ENCODE assay signal across 9 mouse cellular contexts in genomic region chr19:57007291-57007690, GRCm38 (mm10). TPM values are rescaled to one million over a fixed set of nuclear protein-coding genes. Genes with fewer than 3 reads are reported as not detected.
A peak's percentile ranks its signal among the peaks of the same experiment; 100 is the strongest.
DNase-seq lines count a peak whose midpoint lies in the region; ATAC-seq and TF ChIP-seq lines count a peak whose summit lies in the region.
"Had no signal": no experiment of that assay in that cellular context is flagged by ENCODE, and none has a peak within 500 bp of the region (broad histone marks: within the 10 kb centered on the region; RNA-seq: fewer than 3 reads in every experiment).

No protein-coding gene starts in this region.

- H3K36me3 ChIP-seq in forebrain, embryonic 15.5 days = no peaks in the 10 kb centered on the region
- H3K36me3 ChIP-seq in hindbrain, postnatal 0 days (ENCODE audit: insufficient read depth, low read length) = no peaks in the 10 kb centered on the region
- no peaks in the 10 kb centered on the region for H3K36me3 ChIP-seq in liver, embryonic 13.5 days

- peaks cover 22% of the 10 kb centered on the region for H3K4me1 ChIP-seq in forebrain, embryonic 15.5 days
- peaks cover 35% of the 10 kb centered on the region for H3K4me1 ChIP-seq in hindbrain, postnatal 0 days (ENCODE audit: insufficient read depth, low read length)
- H3K4me1 ChIP-seq in liver, embryonic 13.5 days (replicated peaks) = peaks cover 4% of the 10 kb centered on the region

- peak overlapping the region; percentile 82 for H3K4me2 ChIP-seq in forebrain, embryonic 15.5 days (replicated peaks)
- peak overlapping the region; percentile 89 for H3K4me2 ChIP-seq in hindbrain, postnatal 0 days (ENCODE audit: low read depth, low read length)
- H3K4me2 ChIP-seq in liver, embryonic 13.5 days = peak overlapping the region; percentile 58

- peak; percentile 31 for TF ChIP-seq CTCF in hindbrain, postnatal 0 days (IDR thresholded peaks at IDR 0.05; ENCODE audit: low read depth)

- peaks cover 21% of the 10 kb centered on the region; the same call in 1 of the 2 replicates for H3K27me3 ChIP-seq in forebrain, embryonic 15.5 days
- H3K27me3 ChIP-seq in hindbrain, postnatal 0 days (ENCODE audit: insufficient read depth, low read length) = peaks cover 18% of the 10 kb centered on the region
- peaks cover 36% of the 10 kb centered on the region for H3K27me3 ChIP-seq in liver, embryonic 13.5 days

- peak; percentile 69 to 86 for DNase-seq in adrenal gland, adult (ENCODE audit: inconsistent age in 2 of 2, low spot score in 1 of 2)
- no peak for DNase-seq in adrenal gland, adult 8-10 months
- DNase-seq in brain, adult 2 months (ENCODE audit: low read depth, low spot score) = peak; percentile 86
- DNase-seq in hindbrain, postnatal 0 days (ENCODE audit: low spot score) = peak; percentile 53
- no peak for DNase-seq in liver, embryonic 13.5 days
- DNase-seq in ovary, postnatal 14 days (ENCODE audit: low spot score) = peak; percentile 68
- DNase-seq in retina, postnatal 1 day = no peak

- H3K4me3 ChIP-seq in forebrain, embryonic 15.5 days = peak overlapping the region; percentile 42
- peak overlapping the region; percentile 55 for H3K4me3 ChIP-seq in hindbrain, postnatal 0 days (ENCODE audit: low read length)
- H3K4me3 ChIP-seq in liver, embryonic 13.5 days (replicated peaks) = peak overlapping the region; percentile 49

- H3K9ac ChIP-seq in forebrain, embryonic 15.5 days (replicated peaks) = no peak overlapping the region
- H3K9ac ChIP-seq in hindbrain, postnatal 0 days (replicated peaks; ENCODE audit: low read length) = peak overlapping the region; percentile 63
- H3K9ac ChIP-seq in liver, embryonic 13.5 days = no peak overlapping the region
- H3K9ac ChIP-seq: liver, embryonic 14.5 days had no signal

- no peak overlapping the region for H3K27ac ChIP-seq in forebrain, embryonic 15.5 days (replicated peaks)
- peak overlapping the region; percentile 60 for H3K27ac ChIP-seq in hindbrain, postnatal 0 days
- no peak overlapping the region for H3K27ac ChIP-seq in liver, embryonic 13.5 days
- H3K27ac ChIP-seq: liver, embryonic 14.5 days had no signal

- ATAC-seq in forebrain, embryonic 15.5 days (replicated peaks) = no peak
- no peak for ATAC-seq in hindbrain, postnatal 0 days
- no peak for ATAC-seq in liver, embryonic 13.5 days (ENCODE audit: low read depth)

- no peaks in the 10 kb centered on the region for H3K9me3 ChIP-seq in forebrain, embryonic 15.5 days
- H3K9me3 ChIP-seq in hindbrain, postnatal 0 days (ENCODE audit: low read length) = no peaks in the 10 kb centered on the region
- no peaks in the 10 kb centered on the region for H3K9me3 ChIP-seq in liver, embryonic 13.5 days (replicated peaks)

- 61% methylated on average over 16 of the region's 16 CpGs for WGBS in forebrain, embryonic 15.5 days
- WGBS in hindbrain, postnatal 0 days = 36% methylated on average over 16 of the region's 16 CpGs
- WGBS in liver, embryonic 13.5 days (ENCODE audit: insufficient replicate concordance) = 65% methylated on average over 16 of the region's 16 CpGs

RNA-seq across cellular contexts. Expression of gene Afap1l2, which starts 0.7 kb away (rescaled TPM):
- total RNA-seq in adrenal gland, adult 8-10 months (2022) = 10 to 100 TPM; 26.7 to 42.5 (median 32.2) TPM
- polyA plus RNA-seq in forebrain, embryonic 15.5 days (2015; fragmentation: Nextera tagmentation; extraction: Ambion mirVana) = 5.9 and 6.8 TPM in 2 replicates
- total RNA-seq in hindbrain, postnatal 0 days (2014; rRNA removed) = 20.8 and 22.7 TPM in 2 replicates
- 12.3 and 12.9 TPM in 2 replicates for polyA plus RNA-seq in hindbrain, postnatal 0 days (2015; fragmentation: Nextera tagmentation; extraction: Ambion mirVana)
- polyA plus RNA-seq in liver, embryonic 13.5 days (2015; fragmentation: Nextera tagmentation; extraction: Ambion mirVana) = 0.96 and 1.2 TPM in 2 replicates

Comparison
In these comparisons a context has a peak if more than half of its experiments do, and no peak if none do; other contexts are left out.
1. DNase-seq: peak in adrenal gland, adult (2 of 2), brain, adult 2 months (single experiment), hindbrain, postnatal 0 days (single experiment) and ovary, postnatal 14 days (single experiment); none in adrenal gland, adult 8-10 months (single experiment), liver, embryonic 13.5 days (single experiment) and retina, postnatal 1 day (single experiment).
2. Peak in every context shown above with its lines, with median percentiles within 50 percentile points of each other: H3K4me2 ChIP-seq and H3K4me3 ChIP-seq.